Mouse (Mus musculus) olfactory bulb, adult 2 months (tissue): ENCODE data around the gene Ighmbp2.

Experiments used
- CTCF ChIP-seq: fragments of 200-500 bp; IDR thresholded peaks from 2 replicates; pipeline ENCODE4 v1.5.1; 2012; ENCODE audit warnings: low read depth, mild to moderate bottlenecking, low read length, moderate library complexity; ENCODE audit not compliant: insufficient read depth
- POLR2A ChIP-seq: fragments of 200-500 bp; IDR thresholded peaks from 2 replicates; pipeline ENCODE4 v1.6.1; 2012; ENCODE audit warnings: mild to moderate bottlenecking, low read depth, low read length, moderate library complexity; ENCODE audit not compliant: insufficient read depth

DNA sequence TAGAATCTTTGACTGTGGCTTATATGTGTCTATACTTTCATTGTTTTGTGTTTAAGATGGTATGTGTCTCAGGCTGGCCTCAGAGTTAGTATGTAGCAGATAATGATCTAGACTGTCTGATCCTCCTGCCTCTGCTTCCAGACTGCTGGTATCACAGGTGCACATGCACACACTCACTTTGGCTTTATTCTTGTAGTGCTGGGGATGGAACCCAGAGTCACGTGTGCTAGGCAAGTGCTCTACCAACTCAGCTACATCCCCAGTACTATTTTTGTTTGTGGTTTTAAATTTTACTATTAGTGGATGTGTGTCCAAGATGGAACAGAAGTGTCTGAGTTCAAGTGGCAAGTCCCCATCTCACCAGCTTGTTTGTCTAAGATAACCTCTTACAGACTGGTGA, 10.2 kb upstream of the Ighmbp2 start:
- no peak for TF ChIP-seq CTCF
- TF ChIP-seq POLR2A = no peak
